Mouse (Mus musculus) small intestine, adult 2 months (tissue): Measurements from ENCODE around the gene Nphp3.

Experiments used
- CTCF ChIP-seq: fragments of 200-500 bp; IDR thresholded peaks from 2 replicates; pipeline ENCODE4 v1.5.1; 2012; ENCODE audit warnings: low read depth, mild to moderate bottlenecking, control low read depth, inconsistent platforms, low read length, moderate library complexity, mixed read lengths; ENCODE audit not compliant: insufficient replicate concordance, insufficient read length; ENCODE audit errors: extremely low read depth
- POLR2A ChIP-seq: fragments of 200-500 bp; IDR thresholded peaks from 2 replicates; pipeline ENCODE4 v1.6.1; 2012; ENCODE audit warnings: low read depth, mild to moderate bottlenecking, control low read depth, inconsistent platforms, low read length, moderate library complexity

DNA sequence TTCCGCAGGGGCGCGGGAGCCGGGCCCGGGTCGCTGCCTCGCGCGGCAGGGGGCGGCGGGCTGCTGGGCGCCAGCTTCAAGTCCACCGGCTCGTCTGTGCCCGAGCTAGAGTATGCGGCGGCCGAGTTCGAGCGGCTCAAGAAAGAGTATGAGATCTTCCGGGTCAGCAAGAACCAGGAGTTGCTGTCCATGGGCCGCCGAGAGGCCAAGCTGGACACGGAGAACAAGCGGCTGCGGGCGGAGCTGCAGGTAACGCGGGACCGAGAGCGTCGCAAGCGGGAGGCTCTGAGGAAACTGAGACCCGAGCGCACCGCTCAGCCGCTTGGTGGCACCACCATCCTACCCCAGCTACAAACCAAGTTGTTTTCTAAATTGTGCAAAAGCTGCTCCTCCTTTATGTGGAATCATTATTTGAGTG is 578 bp downstream of the Nphp3 start:
- TF ChIP-seq POLR2A: no peak
- peak; percentile 49; the same call in 1 of the 2 replicates for TF ChIP-seq CTCF
